Mouse (Mus musculus) limb, embryonic 12.5 days (tissue): ENCODE data around the gene Rgl1. TPM values are rescaled to one million over a fixed set of nuclear protein-coding genes. Genes with fewer than 3 reads are reported as not detected.

Experiments used
- ATAC-seq: fragments of 200-750 bp; cut with Nextera tagmentation; 2 replicates; pipeline ENCODE4 v1.8.0; 2017; ENCODE audit warnings: low read depth, moderate TSS enrichment; ENCODE audit not compliant: insufficient number of reproducible peaks, insufficient read depth, low FRiP score, low TSS enrichment
- H3K27ac ChIP-seq: fragments of 300-500 bp; sonication (generic); 2 replicates; pipeline ENCODE4 v1.5.1; 2016; ENCODE audit warnings: mild to moderate bottlenecking, moderate library complexity
- H3K27me3 ChIP-seq: fragments of 300-500 bp; sonication (generic); 2 replicates; pipeline ENCODE4 v1.6.1; 2016; ENCODE audit warnings: mild to moderate bottlenecking, moderate library complexity
- H3K36me3 ChIP-seq: fragments of 300-500 bp; sonication (generic); 2 replicates; pipeline ENCODE4 v1.6.1; 2016; ENCODE audit warnings: mild to moderate bottlenecking, moderate library complexity
- H3K4me1 ChIP-seq: fragments of 300-500 bp; sonication (generic); replicated peaks from 2 replicates; pipeline ENCODE4 v1.6.1; 2016
- H3K4me2 ChIP-seq: fragments of 300-500 bp; sonication (generic); 2 replicates; pipeline ENCODE4 v1.6.1; 2016; ENCODE audit warnings: mild to moderate bottlenecking, moderate library complexity
- H3K4me3 ChIP-seq: fragments of 300-500 bp; sonication (generic); replicated peaks from 2 replicates; pipeline ENCODE4 v1.5.1; 2016; ENCODE audit warnings: mild to moderate bottlenecking
- H3K9ac ChIP-seq: fragments of 300-500 bp; sonication (generic); replicated peaks from 2 replicates; pipeline ENCODE4 v1.6.1; 2016; ENCODE audit warnings: mild to moderate bottlenecking, moderate library complexity
- H3K9me3 ChIP-seq: fragments of 300-500 bp; sonication (generic); 2 replicates; pipeline ENCODE4 v1.6.1; 2016; ENCODE audit warnings: mild to moderate bottlenecking, moderate library complexity
- WGBS: fragments of 180-500 bp; shearing (Covaris S2); methylation state at CpG from one replicate; pipeline ENCODE4 v1.1.7; 2016; 5-methylcytosine and 5-hydroxymethylcytosine counted together
- polyA plus RNA-seq: library from polyadenylated mRNA; unstranded; fragments of >200 nt; fragmentation: Nextera tagmentation; extraction: Ambion mirVana; gene quantifications from 2 replicates; pipeline ENCODE4 v1.2.1, GENCODE M21; 2016

Rgl1 gene
- polyA plus RNA-seq, 1 experiment from 2014 or later = 24.5 TPM

DNA sequence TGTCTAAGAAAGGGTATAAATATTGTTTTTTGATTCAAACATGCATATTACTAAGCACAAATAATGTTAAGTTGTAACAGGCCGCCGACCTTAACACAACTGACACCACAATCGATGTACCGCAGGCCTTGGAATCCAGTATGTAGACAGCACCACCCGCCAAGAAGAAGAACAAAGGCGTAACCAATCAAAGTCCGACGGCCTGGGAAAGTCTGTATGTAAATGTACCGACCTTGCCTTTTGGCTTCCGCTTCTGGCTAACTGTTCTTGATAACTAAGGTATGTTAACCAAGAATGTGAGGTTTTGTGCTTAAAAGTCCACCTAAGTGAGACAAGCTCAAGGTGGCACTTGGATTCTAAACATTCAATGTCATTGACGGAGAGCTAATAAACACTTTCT lies 26.8 kb downstream of the Rgl1 start:
- H3K36me3 ChIP-seq = no peaks in the 10 kb centered on the region
- H3K27me3 ChIP-seq = no peaks in the 10 kb centered on the region
- H3K9ac ChIP-seq = no peak overlapping the region
- H3K9me3 ChIP-seq = 0 out of 2 replicates have a peak, but pooled peaks cover 5% of the 10 kb centered on the region
- ATAC-seq = no peak
- no peak overlapping the region for H3K4me3 ChIP-seq
- H3K4me2 ChIP-seq = no peak overlapping the region
- no peak overlapping the region for H3K27ac ChIP-seq
- 91% methylated on average over 11 of the region's 11 CpGs for WGBS
- 0 out of 2 replicates have a peak, but pooled peaks cover 4% of the 10 kb centered on the region for H3K4me1 ChIP-seq

DNA sequence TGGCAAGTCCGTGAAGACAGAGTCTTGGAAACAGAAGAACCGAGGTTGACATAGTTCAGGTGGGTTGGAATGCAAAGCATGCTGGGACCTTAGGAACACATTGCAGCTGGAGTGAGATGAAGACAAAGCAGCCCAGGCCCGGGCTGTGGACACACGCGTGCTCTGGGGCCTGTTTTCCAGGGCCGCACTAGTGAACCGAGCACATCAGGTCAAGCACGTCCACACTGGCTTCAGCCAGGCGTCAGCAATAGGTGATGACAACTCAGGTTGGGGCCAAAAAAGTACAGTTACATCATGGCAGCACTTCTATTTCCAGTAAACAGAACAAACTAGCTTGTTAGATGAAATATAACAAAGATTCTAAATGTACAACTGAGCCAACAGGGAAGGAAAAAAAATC lies 27.4 kb downstream of the Rgl1 start:
- Histone ChIP-seq H3K27ac (no peak overlapping the region), H3K9me3 (0 out of 2 replicates have a peak, but pooled peaks cover 5% of the 10 kb centered on the region), H3K4me3 (no peak overlapping the region), H3K9ac (no peak overlapping the region), H3K4me1 (0 out of 2 replicates have a peak, but pooled peaks cover 4% of the 10 kb centered on the region), H3K27me3 (no peaks in the 10 kb centered on the region), H3K36me3 (no peaks in the 10 kb centered on the region), H3K4me2 (no peak overlapping the region)
- WGBS = 85% methylated on average over 9 of the region's 9 CpGs
- ATAC-seq = no peak

DNA sequence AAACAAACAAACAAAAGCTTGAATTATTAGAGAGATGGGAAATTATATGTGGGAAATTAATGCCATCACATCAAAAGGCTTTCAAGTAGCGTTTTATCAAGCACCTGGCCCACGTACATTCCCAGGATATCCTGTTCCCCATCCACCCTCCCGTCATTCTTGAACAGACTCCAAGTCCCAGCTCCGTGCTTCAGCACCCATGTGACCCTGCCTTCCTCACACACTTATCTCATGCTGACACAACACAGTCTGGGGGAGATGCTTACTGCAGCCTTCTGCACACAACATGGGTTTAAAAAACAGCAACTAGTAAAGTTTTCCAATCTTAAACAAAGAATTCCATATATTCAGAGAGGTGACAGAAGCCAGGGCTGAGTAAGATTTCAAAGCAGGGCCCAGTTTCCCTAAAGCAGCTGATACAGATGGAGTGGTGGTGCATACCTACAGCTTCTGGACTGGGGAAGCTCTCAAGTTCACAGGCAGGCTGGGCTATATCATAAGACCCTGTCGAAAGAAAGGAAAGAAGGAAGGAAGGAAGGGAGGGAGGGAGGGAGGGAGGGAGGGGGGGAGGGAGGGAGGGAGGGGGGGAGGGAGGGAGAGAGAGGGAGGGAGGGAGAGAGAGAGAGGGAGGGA lies 38.4 kb downstream of the Rgl1 start:
- no peak overlapping the region for H3K9ac ChIP-seq
- H3K4me3 ChIP-seq = no peak overlapping the region
- H3K9me3 ChIP-seq = no peaks in the 10 kb centered on the region
- H3K4me1 ChIP-seq = peaks cover 5% of the 10 kb centered on the region; the same call in 1 of the 2 replicates
- H3K27me3 ChIP-seq = no peaks in the 10 kb centered on the region
- H3K4me2 ChIP-seq = no peak overlapping the region
- 60% methylated on average over 4 of the region's 5 CpGs for WGBS
- H3K36me3 ChIP-seq = no peaks in the 10 kb centered on the region
- no peak overlapping the region for H3K27ac ChIP-seq
- ATAC-seq = no peak

DNA sequence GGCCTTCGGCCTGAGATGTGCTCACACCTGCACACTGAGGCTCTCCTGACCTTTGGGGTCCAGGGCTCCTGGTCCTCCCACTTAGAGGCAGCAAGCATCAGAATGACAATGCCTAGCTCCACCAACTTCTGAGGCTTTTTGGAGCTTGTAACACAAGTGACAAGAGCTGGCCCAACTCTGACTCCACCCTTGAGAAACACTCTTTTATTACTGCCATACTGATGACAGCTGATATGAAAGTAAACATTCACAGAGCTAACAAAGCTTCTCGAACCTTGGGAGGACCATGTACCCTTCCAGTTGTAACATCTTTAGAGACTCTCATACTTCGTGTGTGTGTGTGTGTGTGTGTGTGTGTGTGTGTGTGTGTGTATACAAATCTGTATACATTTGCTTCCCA lies 40.1 kb downstream of the Rgl1 start:
- H3K4me2 ChIP-seq = no peak overlapping the region

DNA sequence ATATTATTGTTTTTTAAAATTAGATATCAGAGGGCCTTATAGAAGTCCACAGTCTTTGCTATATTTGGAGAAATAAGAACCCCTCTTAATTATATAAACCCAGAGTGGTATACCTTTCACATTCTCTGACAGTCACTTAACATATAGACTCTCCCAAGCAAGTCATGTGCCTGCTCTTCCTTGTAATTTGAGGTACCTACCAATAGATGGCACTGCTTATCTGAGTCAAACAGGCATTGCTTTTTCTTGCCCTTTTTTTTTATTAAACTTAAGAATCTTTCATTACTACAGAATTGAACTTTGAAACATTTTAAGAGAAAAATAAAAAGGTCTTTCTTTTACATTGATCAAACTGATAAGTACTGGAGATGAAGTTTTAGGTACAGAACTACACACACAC lies 41.9 kb downstream of the Rgl1 start:
- Histone ChIP-seq H3K4me2 (no peak overlapping the region), H3K27me3 (no peaks in the 10 kb centered on the region), H3K9me3 (no peaks in the 10 kb centered on the region), H3K4me3 (no peak overlapping the region), H3K36me3 (no peaks in the 10 kb centered on the region), H3K9ac (no peak overlapping the region), H3K27ac (no peak overlapping the region), H3K4me1 (0 out of 2 replicates have a peak, but pooled peaks cover 6% of the 10 kb centered on the region)
- ATAC-seq = no peak

More for the DNA sequence above, 40.1 kb downstream of the Rgl1 start:
- Histone ChIP-seq H3K9me3 (no peaks in the 10 kb centered on the region), H3K9ac (no peak overlapping the region), H3K27me3 (no peaks in the 10 kb centered on the region), H3K27ac (no peak overlapping the region), H3K4me3 (no peak overlapping the region), H3K36me3 (no peaks in the 10 kb centered on the region), H3K4me1 (0 out of 2 replicates have a peak, but pooled peaks cover 6% of the 10 kb centered on the region)
- ATAC-seq = no peak
- 74% methylated on average over 3 of the region's 3 CpGs for WGBS

DNA sequence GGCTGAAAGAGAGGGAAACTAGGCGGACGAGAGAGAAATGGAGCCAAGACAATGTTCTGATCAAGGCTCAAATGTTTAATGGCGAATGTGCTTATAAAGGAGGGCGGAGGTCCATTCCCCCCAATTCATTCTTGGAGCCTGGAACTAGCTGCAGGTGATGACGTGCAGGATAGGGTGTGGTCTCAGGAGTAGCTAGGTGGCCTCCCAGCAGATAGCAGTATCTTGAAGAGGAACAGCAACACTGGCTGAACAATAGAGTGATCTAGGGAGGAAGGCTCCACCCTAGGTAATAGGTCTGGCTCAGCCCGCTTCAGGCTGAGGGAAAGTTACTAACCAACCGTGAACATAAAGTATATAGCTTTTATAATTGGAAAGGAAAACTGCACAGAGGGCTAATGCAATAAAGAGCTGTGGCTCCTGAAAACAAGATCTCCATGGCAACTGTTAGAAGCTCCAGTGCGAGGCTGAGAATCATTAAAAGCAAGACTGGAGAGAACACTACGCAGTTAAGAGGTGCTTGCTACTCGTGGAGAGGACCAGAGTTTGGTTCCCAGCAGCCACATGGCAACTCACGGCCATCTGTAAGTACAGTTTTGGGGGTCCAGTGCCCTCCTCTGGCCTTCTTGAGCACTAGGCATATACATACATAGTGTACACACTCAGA lies 44.5 kb downstream of the Rgl1 start:
- WGBS = 70% methylated on average over 11 of the region's 11 CpGs
- Histone ChIP-seq H3K4me3 (no peak overlapping the region), H3K27ac (no peak overlapping the region), H3K36me3 (no peaks in the 10 kb centered on the region), H3K4me2 (no peak overlapping the region), H3K4me1 (peaks cover 17% of the 10 kb centered on the region), H3K9me3 (no peaks in the 10 kb centered on the region), H3K9ac (no peak overlapping the region), H3K27me3 (no peaks in the 10 kb centered on the region)
- no peak for ATAC-seq

DNA sequence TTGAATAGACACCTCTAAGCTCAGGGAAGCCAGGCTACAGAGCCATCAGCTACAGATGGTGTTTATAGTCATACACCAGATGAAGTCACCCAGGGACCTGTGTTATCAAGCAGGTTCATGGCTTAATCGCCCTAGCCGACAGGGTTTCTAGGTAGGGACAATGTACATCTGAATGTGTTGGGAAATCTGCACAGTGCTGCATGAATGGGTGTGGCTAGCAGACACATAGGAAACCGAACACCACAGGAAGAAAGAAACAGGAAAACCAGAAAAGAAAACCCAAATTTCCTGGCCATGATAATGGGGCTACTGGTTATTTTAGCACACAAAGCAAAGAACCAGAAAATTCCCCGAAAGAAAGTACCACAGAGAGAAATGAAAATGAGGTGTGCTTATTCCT lies 45.2 kb downstream of the Rgl1 start:
- H3K36me3 ChIP-seq = no peaks in the 10 kb centered on the region
- no peak for ATAC-seq
- WGBS = 81% methylated on average over 4 of the region's 4 CpGs
- H3K4me2 ChIP-seq = no peak overlapping the region
- no peaks in the 10 kb centered on the region for H3K9me3 ChIP-seq
- H3K27ac ChIP-seq = no peak overlapping the region
- H3K9ac ChIP-seq = no peak overlapping the region
- peaks cover 17% of the 10 kb centered on the region for H3K4me1 ChIP-seq
- no peaks in the 10 kb centered on the region for H3K27me3 ChIP-seq
- no peak overlapping the region for H3K4me3 ChIP-seq

DNA sequence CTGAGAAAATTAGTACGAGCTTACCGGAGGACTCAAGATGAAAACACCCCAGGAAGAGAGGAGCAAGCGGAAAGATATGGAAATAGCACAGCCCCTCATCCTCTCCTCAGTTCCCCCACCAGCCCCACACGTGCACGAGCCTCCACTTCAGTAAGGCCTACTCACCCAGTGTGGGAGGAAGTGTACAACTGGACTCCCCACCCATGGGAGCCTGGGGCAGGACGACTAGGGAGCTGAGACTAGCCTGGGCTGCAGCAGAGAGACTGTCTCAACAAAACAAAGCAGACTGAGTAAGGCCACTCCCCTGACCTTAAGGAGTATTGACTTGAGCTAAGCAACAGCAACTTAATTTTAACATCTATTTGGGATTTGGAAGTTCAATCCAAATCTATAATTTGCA lies 48.0 kb downstream of the Rgl1 start:
- H3K27me3 ChIP-seq = no peaks in the 10 kb centered on the region
- H3K4me3 ChIP-seq = no peak overlapping the region
- H3K9me3 ChIP-seq = no peaks in the 10 kb centered on the region
- peak overlapping the region; percentile 53; the same call in 1 of the 2 replicates for H3K27ac ChIP-seq
- H3K4me2 ChIP-seq = no peak overlapping the region
- 59% methylated on average over 6 of the region's 6 CpGs for WGBS
- H3K4me1 ChIP-seq = peaks cover 25% of the 10 kb centered on the region
- H3K9ac ChIP-seq = no peak overlapping the region
- ATAC-seq = no peak
- no peaks in the 10 kb centered on the region for H3K36me3 ChIP-seq

DNA sequence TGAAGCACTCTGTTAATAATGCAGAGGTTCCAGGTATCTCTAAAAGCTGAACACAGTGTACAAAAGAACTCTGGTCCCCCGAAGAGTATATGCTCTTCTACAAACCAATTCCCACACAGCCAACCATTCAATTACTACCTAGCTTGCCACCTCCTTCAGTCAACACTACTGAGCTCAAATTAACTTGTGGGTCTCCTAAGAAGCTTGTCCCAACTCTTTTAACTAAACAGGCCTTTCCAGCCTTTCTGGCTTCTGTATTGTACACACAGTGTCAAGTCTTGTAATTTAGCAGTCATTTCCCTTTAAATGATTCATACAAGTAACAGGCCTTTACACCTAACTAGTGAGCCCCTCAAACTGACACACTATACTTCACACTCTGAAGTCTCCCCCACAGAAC lies 48.8 kb downstream of the Rgl1 start:
- H3K9me3 ChIP-seq = no peaks in the 10 kb centered on the region
- H3K27me3 ChIP-seq = no peaks in the 10 kb centered on the region
- no peak for ATAC-seq
- H3K27ac ChIP-seq = no peak overlapping the region
- H3K4me2 ChIP-seq = no peak overlapping the region
- WGBS = 77% methylated on average over 1 of the region's 1 CpGs
- peaks cover 25% of the 10 kb centered on the region for H3K4me1 ChIP-seq
- H3K9ac ChIP-seq = no peak overlapping the region
- H3K4me3 ChIP-seq = no peak overlapping the region
- H3K36me3 ChIP-seq = no peaks in the 10 kb centered on the region

DNA sequence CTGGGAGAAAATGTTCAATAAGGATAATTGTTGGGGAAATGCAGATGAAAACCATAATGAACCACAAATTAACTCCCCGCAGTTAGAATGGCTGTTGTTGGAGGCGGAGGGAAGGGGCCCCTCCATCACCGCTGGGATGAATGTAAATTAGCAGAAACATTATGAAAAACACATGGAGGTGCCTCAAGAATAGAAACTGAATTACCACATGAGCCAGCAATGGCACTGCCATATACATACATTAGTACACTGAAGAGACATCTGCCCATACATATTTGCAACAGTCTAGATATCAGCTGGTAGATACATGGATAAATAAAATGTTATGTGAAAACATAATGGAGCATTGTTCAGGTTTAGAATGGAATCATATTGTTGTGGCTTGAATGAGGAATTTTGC lies 51.7 kb downstream of the Rgl1 start:
- 27% methylated on average over 3 of the region's 3 CpGs for WGBS
- Histone ChIP-seq H3K4me3 (no peak overlapping the region), H3K4me1 (peaks cover 19% of the 10 kb centered on the region), H3K4me2 (no peak overlapping the region), H3K27ac (peak overlapping the region; percentile 35; the same call in 1 of the 2 replicates), H3K36me3 (no peaks in the 10 kb centered on the region), H3K9me3 (no peaks in the 10 kb centered on the region), H3K9ac (no peak overlapping the region), H3K27me3 (no peaks in the 10 kb centered on the region)
- no peak for ATAC-seq

DNA sequence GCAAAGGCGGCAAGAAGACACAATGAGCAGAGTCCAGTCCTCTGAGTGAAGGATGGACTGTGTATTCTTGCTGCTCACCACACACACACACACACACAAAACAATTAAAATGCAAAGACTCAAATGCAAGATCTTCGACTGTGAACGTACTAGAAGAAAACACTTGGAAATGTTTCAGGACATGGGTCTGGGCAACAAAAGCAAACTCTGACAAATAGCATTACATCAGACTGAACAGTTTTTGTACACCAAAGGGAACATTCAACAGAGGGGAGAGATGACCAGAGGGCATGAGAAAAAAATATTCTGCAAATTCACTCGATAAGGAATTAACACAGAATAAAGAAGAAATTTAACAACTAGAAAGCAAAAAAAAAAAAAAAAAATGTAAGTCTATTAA lies 52.2 kb downstream of the Rgl1 start:
- Histone ChIP-seq H3K9ac (no peak overlapping the region), H3K4me1 (peaks cover 17% of the 10 kb centered on the region), H3K27me3 (no peaks in the 10 kb centered on the region), H3K27ac (no peak overlapping the region), H3K9me3 (no peaks in the 10 kb centered on the region), H3K36me3 (no peaks in the 10 kb centered on the region), H3K4me2 (no peak overlapping the region), H3K4me3 (no peak overlapping the region)
- WGBS = 68% methylated on average over 4 of the region's 4 CpGs
- no peak for ATAC-seq

DNA sequence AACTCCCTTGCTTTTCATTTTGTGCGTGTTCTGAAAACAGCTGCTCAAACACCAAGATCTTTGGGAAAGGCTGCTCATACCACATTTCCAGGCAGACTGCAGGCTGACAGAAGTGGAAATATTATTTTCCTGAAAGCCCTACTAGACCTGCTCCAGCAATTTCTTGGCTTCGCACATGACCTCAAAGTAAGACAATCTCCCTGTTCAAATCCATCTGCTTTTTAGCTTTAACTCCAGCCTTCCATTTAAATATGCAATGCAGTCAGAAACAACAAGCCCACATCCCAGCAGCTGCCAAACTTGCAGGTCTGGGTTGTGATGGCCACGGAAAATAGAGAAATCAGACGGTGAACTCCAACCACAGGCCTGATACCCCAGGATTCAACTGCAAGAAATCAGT lies 55.1 kb downstream of the Rgl1 start:
- Histone ChIP-seq H3K9me3 (no peaks in the 10 kb centered on the region), H3K4me1 (0 out of 2 replicates have a peak, but pooled peaks cover 8% of the 10 kb centered on the region), H3K36me3 (no peaks in the 10 kb centered on the region), H3K4me3 (no peak overlapping the region), H3K9ac (no peak overlapping the region), H3K27ac (no peak overlapping the region), H3K27me3 (no peaks in the 10 kb centered on the region), H3K4me2 (no peak overlapping the region)
- 77% methylated on average over 4 of the region's 4 CpGs for WGBS
- no peak for ATAC-seq
